Mouse (Mus musculus): Measurements from ENCODE around the gene Mef2c. TPM values are rescaled to one million over a fixed set of nuclear protein-coding genes. Genes with fewer than 3 reads are reported as not detected.

The Mef2c gene
- polyA plus RNA-seq, 1 experiment from 2014 or later = 18.1 TPM

DNA sequence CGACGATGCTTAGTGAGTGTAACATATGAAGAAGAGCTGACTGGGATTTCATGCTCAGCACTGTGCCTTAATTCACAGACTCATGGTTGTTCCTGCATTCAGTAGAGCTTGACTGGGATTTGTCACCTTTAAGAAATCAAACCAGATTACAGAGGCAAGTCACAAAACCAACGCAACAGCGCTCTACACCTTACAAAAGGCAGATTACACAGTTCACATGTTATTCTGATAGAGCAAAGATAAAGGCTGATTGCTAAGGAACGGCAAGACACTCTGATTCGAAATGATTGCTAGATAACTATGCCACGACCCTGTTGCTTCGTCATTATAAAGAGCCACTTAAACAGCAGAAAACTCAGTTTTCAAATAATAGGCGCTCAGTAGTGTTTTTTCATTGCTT is 24.1 kb downstream of the Mef2c start:
- Histone ChIP-seq H3K36me3 (replicated peaks) (no peaks in the 10 kb centered on the region), H3K9me3 (no peaks in the 10 kb centered on the region), H3K4me3 (no peak overlapping the region), H3K27me3 (replicated peaks; ENCODE audit: low read depth, poor library complexity, severe bottlenecking) (0 out of 2 replicates have a peak, but pooled peaks cover 10% of the 10 kb centered on the region), H3K4me1 (peaks cover 16% of the 10 kb centered on the region), H3K27ac (replicated peaks) (no peak overlapping the region)
- WGBS = 77% methylated on average over 9 of the region's 9 CpGs
- no peak for DNase-seq (ENCODE audit: low spot score)

DNA sequence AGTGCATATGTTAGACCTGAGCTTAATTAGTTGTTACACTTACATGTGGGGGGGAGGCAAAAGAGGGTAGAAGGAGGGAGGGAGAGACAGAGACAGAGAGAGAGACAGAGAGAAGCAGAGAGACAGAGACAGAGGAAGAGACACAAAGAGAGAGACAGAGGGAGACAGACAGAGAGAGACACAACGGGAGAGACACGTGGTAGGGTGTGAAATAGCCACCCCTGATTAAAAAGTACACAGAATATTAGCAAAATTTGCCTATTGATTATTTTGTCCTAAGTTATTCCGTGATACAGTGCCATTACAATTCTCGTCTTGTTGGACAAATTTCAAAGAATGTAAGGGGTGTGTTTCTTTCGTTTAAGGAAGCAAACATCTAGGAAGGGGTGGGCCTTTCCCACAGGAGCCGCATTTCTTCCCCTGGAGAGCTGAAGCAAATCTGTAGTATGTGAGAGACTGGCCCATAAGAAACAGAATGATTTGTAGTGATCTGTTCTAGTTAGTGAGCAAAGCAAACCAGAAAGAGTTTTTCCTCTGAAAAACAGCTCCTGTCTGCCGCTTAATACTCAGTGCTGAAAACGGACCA is 26.0 kb downstream of the Mef2c start:
- H3K4me1 ChIP-seq = peaks cover 16% of the 10 kb centered on the region; the same call in 1 of the 2 replicates
- 0 out of 2 replicates have a peak, but pooled peaks cover 10% of the 10 kb centered on the region for H3K27me3 ChIP-seq (replicated peaks; ENCODE audit: low read depth, poor library complexity, severe bottlenecking)
- DNase-seq (ENCODE audit: low spot score) = no peak
- H3K9me3 ChIP-seq = no peaks in the 10 kb centered on the region
- no peak overlapping the region for H3K27ac ChIP-seq (replicated peaks)
- H3K4me3 ChIP-seq = no peak overlapping the region
- H3K36me3 ChIP-seq (replicated peaks) = no peaks in the 10 kb centered on the region
- WGBS = 77% methylated on average over 8 of the region's 8 CpGs

DNA sequence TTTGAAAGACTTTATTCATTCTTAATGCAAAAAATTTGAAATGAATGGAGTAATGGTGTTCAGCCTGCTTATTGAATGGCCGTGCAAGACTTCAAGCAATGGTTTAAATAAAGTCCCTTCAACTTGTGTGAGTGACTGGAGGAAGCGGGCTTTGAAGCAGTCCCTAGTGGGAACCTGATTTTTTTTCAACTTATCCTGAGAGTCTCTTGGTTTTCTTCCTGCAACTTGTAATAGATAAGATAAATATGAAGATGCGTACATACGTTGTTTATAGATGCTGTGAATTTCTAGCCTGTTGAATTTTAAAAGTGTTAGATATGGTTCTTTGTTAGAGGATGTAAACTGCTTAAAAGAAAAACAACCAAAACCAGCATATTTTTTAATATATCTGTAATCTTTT is 27.1 kb downstream of the Mef2c start:
- 82% methylated on average over 4 of the region's 4 CpGs for WGBS
- no peaks in the 10 kb centered on the region for H3K36me3 ChIP-seq (replicated peaks)
- H3K4me1 ChIP-seq = 0 out of 2 replicates have a peak, but pooled peaks cover 7% of the 10 kb centered on the region
- no peak overlapping the region for H3K27ac ChIP-seq (replicated peaks)
- H3K27me3 ChIP-seq (replicated peaks; ENCODE audit: low read depth, poor library complexity, severe bottlenecking) = 0 out of 2 replicates have a peak, but pooled peaks cover 1% of the 10 kb centered on the region
- H3K9me3 ChIP-seq = no peaks in the 10 kb centered on the region
- no peak overlapping the region for H3K4me3 ChIP-seq
- no peak for DNase-seq (ENCODE audit: low spot score)

DNA sequence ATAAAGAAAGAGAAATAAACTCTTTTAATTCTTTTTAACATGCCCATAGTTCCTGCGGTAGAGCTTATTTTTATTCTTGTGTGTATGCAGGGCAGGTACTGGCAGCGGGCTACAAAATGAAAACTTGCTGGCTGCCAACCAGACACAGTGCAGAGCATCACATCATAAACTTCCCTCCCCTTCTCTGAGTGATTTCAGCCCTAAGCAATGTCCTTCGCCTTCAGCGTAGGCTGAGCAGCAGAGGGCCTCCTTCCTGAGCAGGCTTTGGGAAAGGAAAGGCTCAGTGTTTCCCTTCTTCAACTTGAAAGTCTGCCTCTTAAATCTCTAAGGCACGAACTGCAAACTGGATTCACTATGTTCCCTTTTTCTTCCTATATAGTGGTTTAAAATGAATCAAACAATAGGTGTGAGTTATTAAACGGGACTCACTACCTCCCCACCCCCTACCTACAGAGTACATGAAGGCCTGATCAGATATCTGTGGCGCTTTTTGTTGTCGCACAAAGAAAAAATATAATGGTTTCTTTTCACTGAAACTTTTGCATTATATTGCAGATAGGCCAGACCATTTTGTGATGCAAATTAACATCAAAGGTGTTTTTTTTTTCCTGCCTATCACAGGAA is 28.2 kb downstream of the Mef2c start:
- Histone ChIP-seq H3K36me3 (replicated peaks) (no peaks in the 10 kb centered on the region), H3K27me3 (replicated peaks; ENCODE audit: low read depth, poor library complexity, severe bottlenecking) (no peaks in the 10 kb centered on the region), H3K4me1 (0 out of 2 replicates have a peak, but pooled peaks cover 6% of the 10 kb centered on the region), H3K9me3 (no peaks in the 10 kb centered on the region), H3K27ac (replicated peaks) (no peak overlapping the region), H3K4me3 (no peak overlapping the region)
- DNase-seq (ENCODE audit: low spot score) = no peak
- 61% methylated on average over 8 of the region's 8 CpGs for WGBS

DNA sequence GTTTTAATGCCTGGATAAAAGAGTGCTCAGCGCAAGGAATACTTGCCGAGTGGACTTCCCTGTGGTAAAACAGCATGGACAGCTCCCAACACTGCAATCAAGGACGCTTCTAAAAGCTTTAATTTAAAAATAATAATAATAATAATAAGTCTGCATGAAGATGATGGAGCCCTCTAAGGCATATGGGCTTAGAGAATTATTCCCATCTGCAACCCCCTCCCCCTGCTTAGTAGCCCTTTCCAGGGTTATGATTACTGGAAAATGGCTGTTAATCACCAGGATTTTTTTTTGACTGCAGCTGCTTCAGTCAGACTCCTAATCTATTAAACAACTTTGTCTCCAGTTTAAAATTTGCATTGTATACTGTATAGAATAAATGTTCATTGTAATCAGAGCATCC is 32.5 kb downstream of the Mef2c start:
- H3K9me3 ChIP-seq = no peaks in the 10 kb centered on the region
- no peak overlapping the region for H3K27ac ChIP-seq (replicated peaks)
- H3K4me3 ChIP-seq = no peak overlapping the region
- H3K4me1 ChIP-seq = 0 out of 2 replicates have a peak, but pooled peaks cover 6% of the 10 kb centered on the region
- WGBS = 82% methylated on average over 3 of the region's 3 CpGs
- no peaks in the 10 kb centered on the region for H3K27me3 ChIP-seq (replicated peaks; ENCODE audit: low read depth, poor library complexity, severe bottlenecking)
- H3K36me3 ChIP-seq (replicated peaks) = no peaks in the 10 kb centered on the region
- no peak for DNase-seq (ENCODE audit: low spot score)

DNA sequence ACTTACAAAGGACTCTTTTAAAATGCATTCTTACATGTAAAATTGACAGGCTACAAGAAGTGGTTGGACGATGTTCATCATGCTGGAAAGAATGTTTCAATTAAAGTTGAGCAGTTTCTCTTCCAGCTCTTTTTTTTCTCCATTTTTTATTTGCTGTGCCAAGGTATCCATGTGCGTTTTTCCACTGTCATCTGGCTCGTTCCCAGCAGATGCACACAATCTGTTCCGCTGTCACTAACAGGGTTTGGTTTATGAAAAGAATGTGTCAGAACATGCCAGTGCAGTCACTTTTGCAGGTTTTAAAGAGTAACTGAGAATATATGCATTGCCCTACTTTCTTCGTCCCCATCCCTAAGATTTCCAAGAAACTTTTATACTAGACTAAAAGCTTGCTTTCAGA is 33.3 kb downstream of the Mef2c start:
- DNase-seq (ENCODE audit: low spot score) = no peak
- no peaks in the 10 kb centered on the region for H3K27me3 ChIP-seq (replicated peaks; ENCODE audit: low read depth, poor library complexity, severe bottlenecking)
- 0 out of 2 replicates have a peak, but pooled peaks cover 2% of the 10 kb centered on the region for H3K4me1 ChIP-seq
- no peak overlapping the region for H3K4me3 ChIP-seq
- no peaks in the 10 kb centered on the region for H3K9me3 ChIP-seq
- 81% methylated on average over 5 of the region's 5 CpGs for WGBS
- H3K36me3 ChIP-seq (replicated peaks) = no peaks in the 10 kb centered on the region
- no peak overlapping the region for H3K27ac ChIP-seq (replicated peaks)

DNA sequence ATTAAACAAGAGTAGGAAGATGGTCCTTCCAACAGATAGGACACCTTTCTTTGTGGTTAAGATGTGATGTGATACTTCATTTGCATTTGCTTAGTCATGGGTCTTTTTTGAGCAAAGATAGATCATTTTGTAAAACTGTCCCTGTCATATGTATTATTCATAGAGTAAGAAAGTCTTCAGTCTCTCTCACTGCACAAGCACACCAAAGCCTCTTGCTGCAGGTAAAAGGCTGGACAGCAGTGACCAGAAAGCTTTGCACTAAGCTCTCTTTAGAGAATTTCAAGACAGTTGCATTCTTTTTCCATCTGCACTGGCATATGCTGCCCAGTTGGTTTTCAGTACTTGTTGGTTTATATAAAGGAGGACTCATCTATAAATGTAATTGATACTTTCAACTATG is 36.1 kb downstream of the Mef2c start:
- no peak for DNase-seq (ENCODE audit: low spot score)
- Histone ChIP-seq H3K4me1 (no peaks in the 10 kb centered on the region), H3K27me3 (replicated peaks; ENCODE audit: low read depth, poor library complexity, severe bottlenecking) (no peaks in the 10 kb centered on the region), H3K4me3 (no peak overlapping the region), H3K27ac (replicated peaks) (no peak overlapping the region), H3K36me3 (replicated peaks) (no peaks in the 10 kb centered on the region), H3K9me3 (no peaks in the 10 kb centered on the region)

DNA sequence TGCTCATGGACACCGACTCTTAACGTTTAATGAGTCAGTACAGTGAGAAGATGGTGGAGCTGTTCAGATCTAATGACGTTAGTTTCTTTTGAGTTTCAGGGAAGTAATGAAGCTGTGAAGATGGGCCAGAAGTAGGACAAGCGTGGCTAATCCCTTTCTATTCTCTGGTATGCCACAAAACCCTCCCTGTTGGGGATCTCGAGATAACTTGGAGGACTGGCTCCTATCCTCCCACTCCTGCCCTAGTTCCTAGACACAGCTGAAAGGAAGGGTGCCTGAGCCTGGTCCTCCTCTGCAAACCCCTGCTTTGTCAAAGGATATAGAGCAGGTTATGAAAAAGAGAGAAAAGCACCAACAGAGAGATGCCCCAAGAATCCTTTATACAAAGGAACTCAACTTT is 38.8 kb downstream of the Mef2c start:
- no peaks in the 10 kb centered on the region for H3K27me3 ChIP-seq (replicated peaks; ENCODE audit: low read depth, poor library complexity, severe bottlenecking)

DNA sequence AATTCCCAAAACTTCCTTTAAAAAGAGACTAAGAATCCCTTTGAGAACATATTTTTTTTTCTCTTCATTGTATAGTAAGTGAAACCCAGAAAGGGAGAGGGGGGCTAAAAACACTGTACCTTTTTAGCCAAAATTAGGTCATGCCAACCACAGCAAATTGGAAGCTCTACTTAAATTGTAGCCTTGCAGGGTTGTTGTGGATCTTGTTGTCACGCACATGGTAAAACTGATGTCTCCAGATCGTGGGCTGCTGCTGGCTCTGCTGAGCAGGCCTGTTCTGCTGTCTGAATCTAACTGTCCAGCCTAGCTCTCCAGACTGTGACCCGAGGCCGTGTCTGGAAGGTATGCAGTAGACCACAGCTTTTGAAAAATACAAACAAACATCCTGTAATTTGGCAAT is 40.9 kb downstream of the Mef2c start:
- H3K9me3 ChIP-seq = no peaks in the 10 kb centered on the region
- 54% methylated on average over 4 of the region's 4 CpGs for WGBS
- no peak overlapping the region for H3K4me3 ChIP-seq
- DNase-seq (ENCODE audit: low spot score) = no peak
- no peaks in the 10 kb centered on the region for H3K27me3 ChIP-seq (replicated peaks; ENCODE audit: low read depth, poor library complexity, severe bottlenecking)
- H3K4me1 ChIP-seq = no peaks in the 10 kb centered on the region
- H3K36me3 ChIP-seq (replicated peaks) = no peaks in the 10 kb centered on the region
- no peak overlapping the region for H3K27ac ChIP-seq (replicated peaks)

More for the DNA sequence above, 38.8 kb downstream of the Mef2c start:
- no peak for DNase-seq (ENCODE audit: low spot score)
- H3K9me3 ChIP-seq = no peaks in the 10 kb centered on the region
- 51% methylated on average over 5 of the region's 5 CpGs for WGBS
- no peak overlapping the region for H3K27ac ChIP-seq (replicated peaks)
- H3K4me3 ChIP-seq = no peak overlapping the region
- H3K36me3 ChIP-seq (replicated peaks) = no peaks in the 10 kb centered on the region
- no peaks in the 10 kb centered on the region for H3K4me1 ChIP-seq

DNA sequence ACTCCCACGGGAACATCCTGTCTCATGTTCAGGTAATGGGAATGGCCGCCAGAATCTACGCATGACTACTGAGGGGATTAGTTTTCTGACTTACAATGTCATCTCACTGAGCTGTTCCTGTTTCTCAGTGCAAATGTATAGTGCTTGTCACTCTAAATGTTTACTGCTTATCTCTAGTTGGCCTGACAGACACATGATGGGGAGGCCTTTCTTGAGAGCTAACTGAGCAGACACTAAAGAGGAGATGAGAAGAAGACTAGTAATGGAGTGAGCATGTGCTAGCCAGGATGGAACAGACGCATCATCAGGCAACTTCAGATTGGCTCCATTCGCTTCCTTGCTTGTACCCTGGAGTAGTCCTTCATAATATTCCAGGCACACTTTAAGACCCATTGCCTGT is 43.0 kb downstream of the Mef2c start:
- no peaks in the 10 kb centered on the region for H3K36me3 ChIP-seq (replicated peaks)
- 93% methylated on average over 5 of the region's 5 CpGs for WGBS
- no peak overlapping the region for H3K4me3 ChIP-seq
- DNase-seq (ENCODE audit: low spot score) = no peak
- H3K27ac ChIP-seq (replicated peaks) = no peak overlapping the region
- no peaks in the 10 kb centered on the region for H3K9me3 ChIP-seq
- H3K27me3 ChIP-seq (replicated peaks; ENCODE audit: low read depth, poor library complexity, severe bottlenecking) = no peaks in the 10 kb centered on the region
- H3K4me1 ChIP-seq = no peaks in the 10 kb centered on the region

DNA sequence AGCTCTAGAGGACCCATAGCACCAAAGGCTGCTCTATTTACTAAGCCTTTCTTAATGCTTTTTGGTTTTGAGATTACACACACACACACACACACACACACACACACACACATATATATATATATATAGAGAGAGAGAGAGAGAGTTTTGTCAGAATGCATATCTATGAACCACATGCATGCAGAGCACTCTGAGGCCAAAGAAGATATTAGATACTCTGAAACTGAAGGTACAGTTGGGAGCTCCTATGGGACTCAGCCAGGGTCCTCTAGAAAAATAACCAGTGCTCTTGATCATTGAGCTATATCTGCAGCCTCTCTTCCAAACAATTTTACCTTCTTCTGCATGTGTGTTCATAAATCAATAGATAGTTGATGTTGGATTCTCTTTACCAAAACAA is 47.4 kb downstream of the Mef2c start:
- Histone ChIP-seq H3K36me3 (replicated peaks) (no peaks in the 10 kb centered on the region), H3K27me3 (replicated peaks; ENCODE audit: low read depth, poor library complexity, severe bottlenecking) (no peaks in the 10 kb centered on the region), H3K4me3 (no peak overlapping the region), H3K4me1 (no peaks in the 10 kb centered on the region), H3K27ac (replicated peaks) (no peak overlapping the region), H3K9me3 (no peaks in the 10 kb centered on the region)
- DNase-seq (ENCODE audit: low spot score) = no peak

DNA sequence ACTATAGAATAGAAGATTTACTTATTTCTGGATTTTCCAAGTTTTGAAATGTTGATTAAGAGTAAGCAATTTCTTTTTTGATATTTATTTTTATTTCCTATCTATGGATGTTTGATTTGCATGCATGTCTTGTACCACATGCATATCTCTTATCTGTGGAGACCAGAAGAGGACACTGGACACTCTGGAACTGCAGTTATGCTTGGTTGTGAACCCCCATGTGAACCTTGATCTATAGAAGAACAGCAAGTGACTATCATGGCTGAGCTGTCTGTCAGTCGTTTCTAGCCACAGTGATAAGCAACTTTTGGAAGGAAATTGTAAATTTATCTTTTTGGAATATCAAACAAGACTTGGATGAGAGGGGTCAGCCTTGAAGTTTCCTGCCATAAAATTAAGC is 48.2 kb downstream of the Mef2c start:
- Histone ChIP-seq H3K4me3 (no peak overlapping the region), H3K4me1 (no peaks in the 10 kb centered on the region), H3K27ac (replicated peaks) (no peak overlapping the region), H3K36me3 (replicated peaks) (no peaks in the 10 kb centered on the region), H3K9me3 (no peaks in the 10 kb centered on the region), H3K27me3 (replicated peaks; ENCODE audit: low read depth, poor library complexity, severe bottlenecking) (no peaks in the 10 kb centered on the region)
- WGBS = 74% methylated on average over 1 of the region's 1 CpGs
- no peak for DNase-seq (ENCODE audit: low spot score)

DNA sequence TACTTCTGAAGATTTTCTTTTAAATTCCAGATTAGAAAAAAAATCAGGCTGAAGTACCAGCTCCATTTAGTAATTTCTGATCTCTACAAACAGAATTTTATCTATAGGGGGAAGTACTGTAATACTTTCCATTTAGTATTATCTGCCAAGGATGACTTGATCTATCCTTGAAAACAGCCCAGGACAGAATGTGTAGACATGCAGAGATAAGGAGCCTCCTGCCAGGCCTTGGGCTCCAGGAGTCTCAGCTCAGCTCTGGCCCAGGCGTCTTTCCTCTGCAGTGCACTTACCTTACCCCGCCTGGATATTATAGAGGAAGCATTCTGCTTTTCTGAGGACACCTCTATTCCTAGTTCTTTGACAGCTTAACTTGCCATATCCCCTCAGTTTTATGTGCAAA is 59.4 kb downstream of the Mef2c start:
- no peaks in the 10 kb centered on the region for H3K27me3 ChIP-seq (replicated peaks; ENCODE audit: low read depth, poor library complexity, severe bottlenecking)
- H3K9me3 ChIP-seq = no peaks in the 10 kb centered on the region
- H3K4me3 ChIP-seq = no peak overlapping the region
- peaks cover 26% of the 10 kb centered on the region for H3K4me1 ChIP-seq
- no peak overlapping the region for H3K27ac ChIP-seq (replicated peaks)
- no peak for DNase-seq (ENCODE audit: low spot score)
- H3K36me3 ChIP-seq (replicated peaks) = no peaks in the 10 kb centered on the region
- 73% methylated on average over 2 of the region's 2 CpGs for WGBS

Measured in embryonic facial prominence, embryonic 10.5 days (tissue).